Mouse (Mus musculus): ENCODE results near the gene Cxcl1. TPM values are rescaled to one million over a fixed set of nuclear protein-coding genes. Genes with fewer than 3 reads are reported as not detected.

The Cxcl1 gene
- total RNA-seq (2023), result 0.29 TPM

DNA sequence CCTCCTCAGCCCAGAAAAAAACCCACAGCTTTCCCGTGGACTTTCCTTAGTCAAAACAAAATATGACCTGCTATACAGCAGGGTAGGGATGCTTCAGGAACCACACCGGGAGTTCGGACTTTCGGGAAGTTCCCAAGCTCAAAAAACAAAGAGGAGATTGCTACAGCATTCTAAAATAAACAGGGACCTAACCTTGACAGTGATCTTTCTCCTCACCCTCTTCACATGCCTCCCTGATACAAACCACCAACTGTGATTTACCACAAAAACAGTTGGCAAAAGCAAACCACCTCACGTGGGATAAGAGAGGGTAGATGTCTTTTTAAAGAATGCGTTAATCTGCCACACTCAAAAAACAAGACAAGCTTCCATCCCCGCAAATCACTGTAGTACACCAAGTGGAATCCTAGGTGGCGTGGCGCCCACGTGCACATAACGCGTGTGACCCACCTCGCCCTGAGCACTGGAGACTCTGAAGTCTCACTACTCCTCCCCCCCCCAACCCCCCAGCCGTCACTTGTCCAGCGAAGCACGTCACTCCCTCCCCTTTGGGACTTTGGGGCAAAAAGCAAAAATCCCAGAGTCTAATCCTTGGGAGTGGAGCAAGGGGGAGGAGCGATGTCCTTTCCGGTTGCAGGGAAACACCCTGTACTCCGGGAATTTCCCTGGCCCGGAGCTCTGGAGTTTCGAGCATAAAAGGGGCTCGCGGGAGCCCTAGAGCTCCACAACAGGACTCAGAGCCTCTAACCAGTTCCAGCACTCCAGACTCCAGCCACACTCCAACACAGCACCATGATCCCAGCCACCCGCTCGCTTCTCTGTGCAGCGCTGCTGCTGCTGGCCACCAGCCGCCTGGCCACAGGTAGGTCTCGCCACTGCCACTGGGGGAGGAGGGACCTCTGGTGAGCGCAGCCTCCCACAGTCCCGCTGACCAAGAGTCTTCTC is at the start of gene Cxcl1:
Cxcl1 (plus strand) TSS at position 723 of the 945 bp plus-strand sequence.

DNA sequence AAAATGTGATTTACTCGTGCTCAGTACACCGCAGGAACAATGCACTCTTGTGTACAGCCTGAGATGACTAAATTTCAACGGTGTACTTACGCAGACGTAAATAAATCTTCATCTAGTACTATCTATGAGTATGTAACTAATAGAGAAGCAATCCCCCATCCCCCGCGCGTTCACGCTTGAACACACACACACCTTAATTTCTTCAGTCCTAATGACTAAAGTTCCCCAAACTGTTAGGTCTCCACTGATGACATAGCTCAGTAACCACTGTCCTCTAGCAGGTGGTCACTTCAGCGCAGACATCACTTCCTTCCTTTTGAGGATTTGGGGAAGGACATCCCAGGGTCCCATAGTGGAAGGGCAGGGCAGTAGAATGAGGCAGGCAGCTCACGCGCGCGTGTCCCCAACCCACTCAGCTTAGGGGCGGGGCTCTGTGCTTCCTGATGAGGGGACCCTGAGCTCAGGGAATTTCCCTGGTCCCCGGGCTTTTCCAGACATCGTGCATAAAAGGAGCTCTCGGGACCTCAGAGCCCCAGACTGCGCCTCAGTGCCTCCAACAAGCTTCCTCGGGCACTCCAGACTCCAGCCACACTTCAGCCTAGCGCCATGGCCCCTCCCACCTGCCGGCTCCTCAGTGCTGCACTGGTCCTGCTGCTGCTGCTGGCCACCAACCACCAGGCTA is 12.4 kb downstream of the Cxcl1 start, which contains the start of gene Cxcl2:
Cxcl2 (plus strand) TSS at position 533 of the 682 bp plus-strand sequence.

DNA sequence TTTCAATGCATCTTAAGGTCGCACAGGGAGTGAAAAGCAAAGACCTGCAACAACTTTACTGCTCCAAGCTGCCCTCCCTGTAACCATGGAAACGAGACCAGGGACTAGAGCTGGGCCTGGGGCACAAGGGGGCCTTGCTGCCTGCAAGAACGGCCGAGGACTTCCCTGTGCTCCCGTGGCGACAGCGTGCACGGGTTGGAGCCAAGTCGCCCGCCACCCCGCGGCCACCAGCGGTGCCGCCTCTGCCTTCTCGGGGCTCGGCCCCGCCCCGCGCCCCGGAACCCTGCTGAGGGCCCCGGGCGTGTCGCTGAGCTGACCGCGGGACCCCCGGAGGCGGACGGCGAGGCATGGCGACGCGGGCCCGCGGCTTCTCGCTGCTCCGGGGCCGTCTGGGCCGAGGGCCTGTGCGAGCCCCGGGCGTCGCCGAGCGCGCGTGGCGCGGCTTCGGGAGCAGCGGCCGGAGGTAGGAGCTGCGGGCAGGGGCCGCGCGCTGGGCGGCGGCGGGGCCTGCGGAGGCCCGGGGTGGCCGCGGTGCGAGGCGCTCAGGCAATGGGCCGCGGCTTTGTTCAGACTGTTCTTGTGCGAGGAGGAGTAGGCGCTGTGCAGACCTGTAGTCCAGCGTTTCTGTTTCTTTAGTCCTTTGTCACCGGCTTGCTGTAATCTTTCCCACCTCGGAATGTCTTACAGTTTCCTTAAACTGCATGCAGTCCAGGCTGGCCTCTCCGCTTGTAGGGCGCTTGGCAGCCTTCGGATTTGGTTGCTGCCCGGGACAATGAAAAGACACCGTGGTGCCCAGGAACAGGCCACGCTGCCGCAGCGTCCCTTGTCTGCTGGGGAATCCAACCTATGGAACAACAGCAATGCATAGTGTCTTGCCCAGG is 40.2 kb downstream of the Cxcl1 start, which contains the start of gene Mthfd2l:
Mthfd2l (plus strand) TSS at position 147 of the 881 bp plus-strand sequence.

Other genes starting within 250 kb of the Cxcl1 start
- not detected for gene Cxcl5, start 131.9 kb upstream of the Cxcl1 start, total RNA-seq (2023)
- gene Ppbp, start 122.7 kb upstream of the Cxcl1 start, total RNA-seq (2023), result 4.5 TPM
- not detected for gene Pf4, start 118.8 kb upstream of the Cxcl1 start, total RNA-seq (2023)
- not detected for gene Cxcl3, start 105.1 kb upstream of the Cxcl1 start, total RNA-seq (2023)
- not detected for gene Cxcl15, start 96.7 kb upstream of the Cxcl1 start, total RNA-seq (2023)
- gene Cxcl2, start 12.6 kb downstream of the Cxcl1 start, total RNA-seq (2023), result 11.2 TPM
- gene Mthfd2l, start 39.9 kb downstream of the Cxcl1 start, total RNA-seq (2023), result 6.1 TPM
- not detected for gene Epgn, start 136.2 kb downstream of the Cxcl1 start, total RNA-seq (2023)
- gene Ereg, start 183.4 kb downstream of the Cxcl1 start, total RNA-seq (2023), result not detected
- 0.64 TPM for gene Areg, start 248.4 kb downstream of the Cxcl1 start, total RNA-seq (2023)

Measured in CD4-positive naive resting alpha-beta T cell, adult 76 days (primary cell).